Mouse (Mus musculus): Measurements from ENCODE around the gene Lmntd1. TPM values are rescaled to one million over a fixed set of nuclear protein-coding genes. Genes with fewer than 3 reads are reported as not detected.

Lmntd1 gene
- polyA plus RNA-seq, 1 experiment from 2014 or later: 0.78 TPM

GRCm38 (mm10) chr6:145324470-145324869, 289.6 kb downstream of the Lmntd1 start:
- H3K27ac ChIP-seq: no peak overlapping the region
- H3K36me3 ChIP-seq: no peaks in the 10 kb centered on the region
- 72% methylated on average over 7 of the region's 7 CpGs for WGBS
- no peak overlapping the region for H3K4me2 ChIP-seq (replicated peaks)
- H3K27me3 ChIP-seq: no peaks in the 10 kb centered on the region
- no peak overlapping the region for H3K4me3 ChIP-seq (replicated peaks)
- no peak for ATAC-seq
- no peak overlapping the region for H3K9ac ChIP-seq (replicated peaks)
- H3K4me1 ChIP-seq (replicated peaks): no peaks in the 10 kb centered on the region
- H3K9me3 ChIP-seq: no peaks in the 10 kb centered on the region

- H3K4me1 ChIP-seq (replicated peaks): no peaks in the 10 kb centered on the region
- H3K9ac ChIP-seq (replicated peaks): no peak overlapping the region
- H3K27me3 ChIP-seq: no peaks in the 10 kb centered on the region
- H3K36me3 ChIP-seq: no peaks in the 10 kb centered on the region
- no peak overlapping the region for H3K27ac ChIP-seq
- no peaks in the 10 kb centered on the region for H3K9me3 ChIP-seq
- WGBS: 89% methylated on average over 7 of the region's 7 CpGs
- H3K4me2 ChIP-seq (replicated peaks): no peak overlapping the region
- no peak for ATAC-seq
- H3K4me3 ChIP-seq (replicated peaks): no peak overlapping the region
These were observed 291.9 kb downstream of the Lmntd1 start for GRCm38 (mm10) chr6:145322246-145322645.

- ATAC-seq: no peak
- Histone ChIP-seq H3K27ac (no peak overlapping the region), H3K36me3 (no peaks in the 10 kb centered on the region), H3K9me3 (no peaks in the 10 kb centered on the region), H3K4me2 (replicated peaks) (no peak overlapping the region), H3K4me1 (replicated peaks) (no peaks in the 10 kb centered on the region), H3K4me3 (replicated peaks) (no peak overlapping the region), H3K9ac (replicated peaks) (no peak overlapping the region), H3K27me3 (no peaks in the 10 kb centered on the region)
- 80% methylated on average over 10 of the region's 10 CpGs for WGBS
These were observed 294.0 kb downstream of the Lmntd1 start for GRCm38 (mm10) chr6:145320156-145320555.

Other genes starting within 250 kb of the Lmntd1 start
- gene Tuba3b, start 1.4 kb upstream of the Lmntd1 start, polyA plus RNA-seq (2015; fragmentation: Nextera tagmentation; extraction: Ambion mirVana): not detected in 2 replicates
- 3.9 and 4.1 TPM in 2 replicates for gene Rassf8, start 132.4 kb upstream of the Lmntd1 start, polyA plus RNA-seq (2015; fragmentation: Nextera tagmentation; extraction: Ambion mirVana)

Measured in midbrain, embryonic 13.5 days (tissue).